Mouse (Mus musculus): Measurements from ENCODE around the gene Isx. TPM values are rescaled to one million over a fixed set of nuclear protein-coding genes. Genes with fewer than 3 reads are reported as not detected.

The Isx gene
- total and polyA plus RNA-seq, 3 experiments, result not detected

- Histone ChIP-seq H3K4me1 (ENCODE audit: control insufficient read depth in 1 of 2, insufficient read depth in 2 of 2) (no peaks in the 10 kb centered on the region), H3K9me3 (replicated peaks; ENCODE audit: low read length) (no peaks in the 10 kb centered on the region), H3K27ac (ENCODE audit: insufficient read depth, low read depth) (no peak overlapping the region), H3K79me2 (replicated peaks; ENCODE audit: control insufficient read depth, extremely low read depth, insufficient read depth, poor library complexity, severe bottlenecking) (no peaks in the 10 kb centered on the region), H3K9ac (ENCODE audit: insufficient read depth, low read depth) (no peak overlapping the region), H3K4me3 (replicated peaks in 1 of 3; ENCODE audit: low read depth in 2 of 3, low read length in 2 of 3, poor library complexity in 1 of 3) (no peak overlapping the region), H3K4me2 (ENCODE audit: insufficient read depth, low read depth, poor library complexity, severe bottlenecking) (no peak overlapping the region), H3K36me3 (replicated peaks in 1 of 2; ENCODE audit: control insufficient read depth in 1 of 2, insufficient read depth in 1 of 2, low read length in 1 of 2) (no peaks in the 10 kb centered on the region), H3K27me3 (replicated peaks) (peaks cover 49% of the 10 kb centered on the region)
- dilution Hi-C loops (cut with MboI; ENCODE audit: extremely low pct_ligation_motif_present, extremely low pct_unique_long_range_greater_than_20kb, low sequenced_read_pairs) (no loop called here), in situ Hi-C loops (cut with MboI; ENCODE audit: low pct_ligation_motif_present, low pct_unique_long_range_greater_than_20kb, low sequenced_read_pairs) (no loop called here)
- DNase-seq (ENCODE audit: extremely low read depth), result no peak
- TF ChIP-seq HCFC1 (IDR thresholded peaks at IDR 0.05; ENCODE audit: low read depth, low read length) (no peak), CHD2 (IDR thresholded peaks at IDR 0.05; ENCODE audit: low read length) (no peak), MAZ (IDR thresholded peaks at IDR 0.05; ENCODE audit: low read depth, low read length) (no peak), RAD21 (IDR thresholded peaks at IDR 0.05; ENCODE audit: low read depth, low read length) (no peak), TBP (conservative IDR thresholded peaks at IDR 0.05; ENCODE audit: low read depth, low read length) (no peak)
These were observed 22.0 kb upstream of the Isx start for GRCm38 (mm10) chr8:74850971-74851370.

GRCm38 (mm10) chr8:74851837-74852236 lies 21.1 kb upstream of the Isx start:
- no peaks in the 10 kb centered on the region for H3K36me3 ChIP-seq (replicated peaks in 1 of 2; ENCODE audit: control insufficient read depth in 1 of 2, insufficient read depth in 1 of 2, low read length in 1 of 2)
- H3K79me2 ChIP-seq (replicated peaks; ENCODE audit: control insufficient read depth, extremely low read depth, insufficient read depth, poor library complexity, severe bottlenecking), result no peaks in the 10 kb centered on the region
- dilution Hi-C loops (cut with MboI; ENCODE audit: extremely low pct_ligation_motif_present, extremely low pct_unique_long_range_greater_than_20kb, low sequenced_read_pairs) (no loop called here), in situ Hi-C loops (cut with MboI; ENCODE audit: low pct_ligation_motif_present, low pct_unique_long_range_greater_than_20kb, low sequenced_read_pairs) (no loop called here)
- H3K4me1 ChIP-seq (ENCODE audit: control insufficient read depth in 1 of 2, insufficient read depth in 2 of 2), result no peaks in the 10 kb centered on the region
- no peak overlapping the region for H3K9ac ChIP-seq (ENCODE audit: insufficient read depth, low read depth)
- TF ChIP-seq NELFE (IDR thresholded peaks at IDR 0.05; ENCODE audit: low read depth, low read length), result no peak
- TF ChIP-seq MYC (IDR thresholded peaks at IDR 0.05; ENCODE audit: low read depth, low read length), result no peak
- no peak for TF ChIP-seq ZMIZ1 (IDR thresholded peaks at IDR 0.05; ENCODE audit: low read depth, low read length)
- no peak for TF ChIP-seq MEF2A (IDR thresholded peaks at IDR 0.05; ENCODE audit: borderline replicate concordance, low read depth, low read length)
- TF ChIP-seq CHD2 (IDR thresholded peaks at IDR 0.05; ENCODE audit: low read length), result no peak
- TF ChIP-seq EP300 (IDR thresholded peaks at IDR 0.05; ENCODE audit: low read length), result no peak
- no peak for TF ChIP-seq NRF1 (IDR thresholded peaks at IDR 0.05; ENCODE audit: low read depth, low read length)
- no peak for TF ChIP-seq POLR2AphosphoS2 (IDR thresholded peaks at IDR 0.05; ENCODE audit: low read depth, low read length)
- no peak for TF ChIP-seq USF2 (conservative IDR thresholded peaks at IDR 0.05; ENCODE audit: low read depth, low read length)
- no peak for TF ChIP-seq UBTF (IDR thresholded peaks at IDR 0.05; ENCODE audit: low read depth, low read length)
- TF ChIP-seq RAD21 (IDR thresholded peaks at IDR 0.05; ENCODE audit: low read depth, low read length), result no peak
- no peak for TF ChIP-seq TCF12 (IDR thresholded peaks at IDR 0.05; ENCODE audit: low read depth, low read length)
- TF ChIP-seq GABPA (IDR thresholded peaks at IDR 0.05; ENCODE audit: insufficient replicate concordance, low read depth, low read length), result no peak
- H3K4me3 ChIP-seq (replicated peaks in 1 of 3; ENCODE audit: low read depth in 2 of 3, low read length in 2 of 3, poor library complexity in 1 of 3), result no peak overlapping the region
- H3K9me3 ChIP-seq (replicated peaks; ENCODE audit: low read length), result no peaks in the 10 kb centered on the region
- H3K27me3 ChIP-seq (replicated peaks), result peaks cover 51% of the 10 kb centered on the region
- no peak overlapping the region for H3K27ac ChIP-seq (ENCODE audit: insufficient read depth, low read depth)
- peak; percentile 8 for DNase-seq (ENCODE audit: extremely low read depth)
- H3K4me2 ChIP-seq (ENCODE audit: insufficient read depth, low read depth, poor library complexity, severe bottlenecking), result no peak overlapping the region

Measured in CH12.LX (cell line).